Mouse (Mus musculus): ENCODE data around the gene Sec31b.

- peak; percentile 87 for TF ChIP-seq CTCF (IDR thresholded peaks at IDR 0.05; ENCODE audit: low read depth, low read length)
- TF ChIP-seq POLR2A (IDR thresholded peaks at IDR 0.05; ENCODE audit: insufficient read depth, low read length): peak; percentile 43
Observed at GRCm38 (mm10) chr19:44562652-44563206, 17.1 kb upstream of the Sec31b start, which contains the start of gene Hif1an.
